Mouse (Mus musculus): ENCODE measurements around the gene Gm45785. TPM values are rescaled to one million over a fixed set of nuclear protein-coding genes. Genes with fewer than 3 reads are reported as not detected.

Gm45785 gene
- polyA plus RNA-seq, 1 experiment from 2014 or later: not detected

DNA sequence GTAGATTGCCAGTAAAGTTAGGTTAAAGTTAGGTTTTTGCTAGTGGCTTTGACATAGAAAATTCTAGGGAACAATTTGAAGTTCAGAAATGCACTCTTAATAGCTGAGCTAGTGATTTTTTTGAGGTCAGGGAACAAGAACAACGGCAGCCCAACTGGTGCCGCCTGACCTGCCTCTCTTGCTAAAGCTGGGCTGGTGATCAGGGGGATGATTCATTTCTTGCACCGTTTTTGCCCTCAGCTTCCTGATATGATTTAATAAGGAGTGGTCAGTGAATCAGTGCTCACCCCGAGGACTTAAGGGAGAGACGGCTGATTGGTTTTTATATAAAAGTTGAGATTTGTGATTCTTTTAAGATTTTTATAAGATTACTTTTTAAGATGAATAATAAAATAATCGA is 24.7 kb downstream of the Gm45785 start:
- no peaks in the 10 kb centered on the region for H3K79me2 ChIP-seq (ENCODE audit: inconsistent target)
- WGBS (ENCODE audit: missing documents): 24% methylated on average over 6 of the region's 6 CpGs
- H3K27ac ChIP-seq: peak overlapping the region; percentile 82
- H3K36me3 ChIP-seq (ENCODE audit: inconsistent target): no peaks in the 10 kb centered on the region
- H3K4me3 ChIP-seq (ENCODE audit: inconsistent target): no peak overlapping the region

DNA sequence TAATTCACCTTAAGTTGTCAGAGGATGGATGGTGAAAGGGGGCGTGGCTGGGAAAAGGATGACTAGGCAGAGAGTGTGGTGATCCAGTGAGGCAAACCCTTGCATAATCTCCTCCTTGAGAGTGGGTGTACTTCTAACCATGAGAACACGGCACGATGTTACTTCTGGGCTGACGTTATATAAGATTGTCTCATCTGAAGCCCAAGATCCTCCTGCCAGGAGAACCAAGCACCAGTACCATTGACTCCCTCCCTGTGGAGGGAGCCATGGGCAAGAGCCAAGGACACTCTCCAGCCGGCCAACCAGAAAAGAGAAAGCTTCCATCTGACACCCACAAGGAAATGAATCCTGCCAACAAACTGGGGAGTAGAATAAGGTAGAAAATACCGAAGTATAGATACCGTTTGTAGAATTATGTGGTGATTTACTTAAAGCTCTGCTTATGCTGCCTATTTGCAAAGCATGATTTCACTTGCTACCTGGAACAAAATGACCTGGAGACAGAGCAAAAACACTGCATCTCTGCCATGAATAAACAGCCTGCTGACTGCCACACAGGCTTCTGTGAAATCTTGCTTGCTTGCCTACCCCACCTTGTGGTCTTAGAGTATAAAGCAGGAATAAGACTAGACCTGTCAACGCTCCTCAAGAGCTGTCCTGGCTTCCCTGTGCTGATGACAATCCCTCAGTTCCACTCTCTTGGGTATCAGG is 27.8 kb downstream of the Gm45785 start:
- 6% methylated on average over 8 of the region's 8 CpGs for WGBS (ENCODE audit: missing documents)
- Histone ChIP-seq H3K4me3 (ENCODE audit: inconsistent target) (no peak overlapping the region), H3K36me3 (ENCODE audit: inconsistent target) (no peaks in the 10 kb centered on the region), H3K27ac (no peak overlapping the region), H3K79me2 (ENCODE audit: inconsistent target) (no peaks in the 10 kb centered on the region)

DNA sequence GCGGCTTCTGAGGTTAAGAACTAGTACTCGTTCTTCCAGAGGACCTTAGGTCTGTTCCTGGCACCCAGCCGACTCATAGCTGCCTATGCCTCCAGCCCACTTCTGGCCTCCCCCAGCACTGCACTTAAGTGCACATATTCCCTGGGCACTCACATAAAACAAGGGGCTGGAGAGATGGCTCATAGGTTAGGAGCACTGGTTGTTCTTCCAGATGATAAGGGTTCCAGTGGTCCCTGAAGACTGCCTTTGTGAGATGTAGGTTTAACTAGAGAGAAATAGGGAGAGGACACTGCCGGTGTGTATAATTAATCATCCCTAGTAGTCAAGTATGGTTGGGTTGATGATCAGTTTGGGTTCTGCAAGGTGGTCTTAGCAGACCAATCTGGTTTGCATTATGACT is 33.4 kb downstream of the Gm45785 start:
- Histone ChIP-seq H3K4me3 (ENCODE audit: inconsistent target) (no peak overlapping the region), H3K27ac (no peak overlapping the region), H3K36me3 (ENCODE audit: inconsistent target) (no peaks in the 10 kb centered on the region), H3K79me2 (ENCODE audit: inconsistent target) (no peaks in the 10 kb centered on the region)
- 88% methylated on average over 4 of the region's 4 CpGs for WGBS (ENCODE audit: missing documents)

GRCm38 (mm10) chr7:140821653-140822329 is 34.3 kb downstream of the Gm45785 start, which contains the start of gene Zfp941:
Gene Zfp941 (minus strand): TSS chr7:140822178.
- no peaks in the 10 kb centered on the region for H3K36me3 ChIP-seq (ENCODE audit: inconsistent target)
- WGBS (ENCODE audit: missing documents): 10% methylated on average over 21 of the region's 21 CpGs
- H3K27ac ChIP-seq: no peak within 1 kb of the TSS
- H3K79me2 ChIP-seq (ENCODE audit: inconsistent target): no peaks in the 10 kb centered on the region
- peak within 1 kb of the TSS; percentile 44 for H3K4me3 ChIP-seq (ENCODE audit: inconsistent target)

DNA sequence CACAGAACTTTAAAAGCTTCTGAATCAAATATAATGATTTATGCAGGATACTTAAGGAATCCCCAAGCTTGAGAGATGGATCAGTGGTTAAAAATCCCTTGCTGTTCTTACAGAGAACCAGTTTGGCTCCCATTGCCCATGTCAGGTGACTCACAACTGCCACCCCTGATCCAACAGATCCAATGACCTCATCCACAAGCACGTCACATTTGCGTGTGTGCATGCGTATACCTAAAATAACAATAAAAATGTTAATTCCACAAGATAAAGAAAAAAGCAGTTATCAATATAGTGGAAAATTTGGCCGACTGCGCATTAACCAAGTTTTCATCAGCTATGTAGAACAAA is 34.9 kb downstream of the Gm45785 start:
- no peaks in the 10 kb centered on the region for H3K79me2 ChIP-seq (ENCODE audit: inconsistent target)
- H3K4me3 ChIP-seq (ENCODE audit: inconsistent target): peak overlapping the region; percentile 44
- 88% methylated on average over 5 of the region's 5 CpGs for WGBS (ENCODE audit: missing documents)
- H3K36me3 ChIP-seq (ENCODE audit: inconsistent target): no peaks in the 10 kb centered on the region
- no peak overlapping the region for H3K27ac ChIP-seq

DNA sequence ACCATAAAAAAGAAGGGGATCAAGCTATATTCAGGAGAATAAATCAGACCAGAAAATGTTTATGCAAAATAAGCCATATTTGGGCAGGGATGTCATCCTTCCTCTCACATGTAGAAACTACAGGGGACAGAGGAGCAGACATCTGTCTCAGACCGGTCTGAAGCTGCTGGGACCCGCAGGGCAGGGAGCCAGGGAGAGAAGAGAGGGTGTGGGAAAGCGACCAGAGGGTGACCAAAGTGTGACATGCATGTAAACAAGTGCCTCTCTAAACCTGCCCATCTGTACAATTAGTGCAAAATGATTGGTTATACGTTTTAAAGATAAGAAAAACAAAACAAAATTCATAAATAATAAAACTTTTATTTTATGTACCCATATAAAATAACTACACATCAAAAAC is 36.0 kb downstream of the Gm45785 start:
- H3K4me3 ChIP-seq (ENCODE audit: inconsistent target): no peak overlapping the region
- no peak overlapping the region for H3K27ac ChIP-seq
- no peaks in the 10 kb centered on the region for H3K79me2 ChIP-seq (ENCODE audit: inconsistent target)
- no peaks in the 10 kb centered on the region for H3K36me3 ChIP-seq (ENCODE audit: inconsistent target)
- WGBS (ENCODE audit: missing documents): 83% methylated on average over 4 of the region's 4 CpGs

DNA sequence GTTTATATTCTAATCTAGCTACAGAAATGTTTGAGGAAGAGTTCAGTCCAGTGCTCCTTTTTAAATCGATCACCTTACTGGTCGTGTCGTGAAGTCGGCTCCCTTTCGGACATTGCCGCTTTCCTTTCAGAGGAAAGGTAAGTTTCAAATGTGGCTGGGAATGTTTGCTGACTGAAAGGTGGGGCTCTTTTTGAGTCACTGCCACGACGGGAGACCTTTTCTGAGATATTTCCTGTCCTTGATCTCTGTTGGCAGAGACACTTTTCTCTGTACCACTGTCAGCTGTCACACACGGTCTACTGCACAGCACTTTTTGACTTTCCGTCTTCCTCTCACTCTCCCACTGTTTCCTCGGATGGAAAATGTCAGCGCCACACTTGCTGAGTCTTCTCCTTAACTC is 43.3 kb downstream of the Gm45785 start:
- WGBS (ENCODE audit: missing documents): 90% methylated on average over 12 of the region's 12 CpGs
- no peak overlapping the region for H3K4me3 ChIP-seq (ENCODE audit: inconsistent target)
- H3K36me3 ChIP-seq (ENCODE audit: inconsistent target): no peaks in the 10 kb centered on the region

GRCm38 (mm10) chr7:140811714-140812113 is 44.4 kb downstream of the Gm45785 start:
- no peaks in the 10 kb centered on the region for H3K36me3 ChIP-seq (ENCODE audit: inconsistent target)
- H3K4me3 ChIP-seq (ENCODE audit: inconsistent target): no peak overlapping the region
- WGBS (ENCODE audit: missing documents): 90% methylated on average over 13 of the region's 13 CpGs
- no peak overlapping the region for H3K27ac ChIP-seq
- H3K79me2 ChIP-seq (ENCODE audit: inconsistent target): no peaks in the 10 kb centered on the region

More for the DNA sequence above, 43.3 kb downstream of the Gm45785 start:
- Histone ChIP-seq H3K79me2 (ENCODE audit: inconsistent target) (no peaks in the 10 kb centered on the region), H3K27ac (no peak overlapping the region)

- H3K4me3 ChIP-seq (ENCODE audit: inconsistent target): no peak overlapping the region
- WGBS (ENCODE audit: missing documents): 98% methylated on average over 6 of the region's 6 CpGs
- H3K79me2 ChIP-seq (ENCODE audit: inconsistent target): no peaks in the 10 kb centered on the region
- no peak overlapping the region for H3K27ac ChIP-seq
- no peaks in the 10 kb centered on the region for H3K36me3 ChIP-seq (ENCODE audit: inconsistent target)
These were observed 45.6 kb downstream of the Gm45785 start for GRCm38 (mm10) chr7:140810496-140810895.

GRCm38 (mm10) chr7:140805704-140806103 is 50.4 kb downstream of the Gm45785 start:
- WGBS (ENCODE audit: missing documents): 7% methylated on average over 1 of the region's 1 CpGs
- Histone ChIP-seq H3K27ac (no peak overlapping the region), H3K36me3 (ENCODE audit: inconsistent target) (no peaks in the 10 kb centered on the region), H3K4me3 (ENCODE audit: inconsistent target) (no peak overlapping the region), H3K79me2 (ENCODE audit: inconsistent target) (no peaks in the 10 kb centered on the region)

GRCm38 (mm10) chr7:140802629-140803028 is 53.5 kb downstream of the Gm45785 start:
- Histone ChIP-seq H3K4me3 (ENCODE audit: inconsistent target) (no peak overlapping the region), H3K79me2 (ENCODE audit: inconsistent target) (no peaks in the 10 kb centered on the region), H3K36me3 (ENCODE audit: inconsistent target) (no peaks in the 10 kb centered on the region), H3K27ac (no peak overlapping the region)
- 85% methylated on average over 6 of the region's 6 CpGs for WGBS (ENCODE audit: missing documents)

GRCm38 (mm10) chr7:140798212-140798611 is 57.9 kb downstream of the Gm45785 start:
- 92% methylated on average over 2 of the region's 2 CpGs for WGBS (ENCODE audit: missing documents)
- no peaks in the 10 kb centered on the region for H3K79me2 ChIP-seq (ENCODE audit: inconsistent target)
- no peaks in the 10 kb centered on the region for H3K36me3 ChIP-seq (ENCODE audit: inconsistent target)
- H3K27ac ChIP-seq: no peak overlapping the region
- H3K4me3 ChIP-seq (ENCODE audit: inconsistent target): no peak overlapping the region

DNA sequence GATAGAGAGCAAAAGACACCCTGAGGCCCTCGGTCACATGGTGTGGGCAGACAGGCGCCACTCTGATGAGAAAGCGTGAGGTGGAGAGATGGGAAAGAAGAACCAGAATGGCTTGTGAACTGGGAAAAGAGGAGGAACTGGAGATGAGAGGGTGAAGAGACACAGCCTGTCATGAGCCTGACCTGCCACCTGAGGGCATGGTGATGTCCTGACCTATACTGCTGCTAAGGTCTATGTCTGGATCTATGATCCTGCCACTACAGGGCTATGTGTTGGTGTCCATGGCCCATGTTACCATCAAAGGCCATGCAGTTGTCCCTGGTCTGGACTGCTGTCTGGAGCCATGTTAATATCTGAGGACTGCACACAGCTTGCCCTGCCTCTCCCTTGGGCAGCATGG is 58.5 kb downstream of the Gm45785 start:
- Histone ChIP-seq H3K79me2 (ENCODE audit: inconsistent target) (no peaks in the 10 kb centered on the region), H3K27ac (no peak overlapping the region), H3K4me3 (ENCODE audit: inconsistent target) (no peak overlapping the region), H3K36me3 (ENCODE audit: inconsistent target) (no peaks in the 10 kb centered on the region)
- 100% methylated on average over 3 of the region's 3 CpGs for whole genome bisulfite sequencing (ENCODE audit: missing documents)

DNA sequence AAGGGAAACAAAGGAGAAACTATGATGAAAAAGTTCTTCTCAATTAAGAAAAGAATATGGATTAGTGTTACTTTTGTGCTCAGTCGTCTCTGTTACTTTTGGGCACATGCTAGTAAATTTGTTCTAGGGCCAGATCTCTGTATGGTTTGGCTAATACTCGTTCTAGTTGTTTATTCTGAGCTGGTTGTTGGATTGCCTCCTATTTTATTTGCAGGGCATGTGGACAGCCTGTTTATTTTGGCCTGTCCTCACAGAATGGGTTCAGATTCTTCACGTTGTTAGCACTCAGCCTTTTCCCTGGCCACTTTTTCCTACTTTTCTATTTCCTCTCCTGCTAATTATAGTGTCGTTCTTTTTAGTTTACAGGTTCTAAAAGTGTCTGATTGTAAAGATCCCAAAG is 62.6 kb downstream of the Gm45785 start:
- no peaks in the 10 kb centered on the region for H3K79me2 ChIP-seq (ENCODE audit: inconsistent target)
- H3K27ac ChIP-seq: no peak overlapping the region
- H3K4me3 ChIP-seq (ENCODE audit: inconsistent target): no peak overlapping the region
- H3K36me3 ChIP-seq (ENCODE audit: inconsistent target): no peaks in the 10 kb centered on the region
- 70% methylated on average over 4 of the region's 4 CpGs for WGBS (ENCODE audit: missing documents)

DNA sequence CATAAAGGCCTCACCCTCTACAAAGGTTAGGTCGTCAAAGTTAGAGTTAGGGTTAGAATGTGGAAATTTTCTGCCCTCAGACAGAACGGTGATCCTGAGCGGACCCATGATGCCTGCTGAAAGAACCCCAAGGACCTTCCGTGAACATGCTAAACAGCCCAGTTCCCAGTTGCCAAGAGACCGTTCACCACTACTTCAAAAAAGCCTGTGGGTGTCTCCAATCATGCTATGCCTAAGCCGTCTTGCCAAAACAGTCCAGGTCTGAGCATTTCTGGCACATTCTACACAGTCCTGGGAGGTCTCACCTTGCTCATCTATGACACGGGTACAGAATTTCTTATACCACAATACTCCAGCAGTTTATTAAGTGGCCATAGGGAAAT is 68.1 kb downstream of the Gm45785 start:
- no peak overlapping the region for H3K27ac ChIP-seq
- WGBS (ENCODE audit: missing documents): 91% methylated on average over 6 of the region's 7 CpGs
- no peaks in the 10 kb centered on the region for H3K36me3 ChIP-seq (ENCODE audit: inconsistent target)
- no peaks in the 10 kb centered on the region for H3K79me2 ChIP-seq (ENCODE audit: inconsistent target)
- H3K4me3 ChIP-seq (ENCODE audit: inconsistent target): no peak overlapping the region

All from macrophage (primary cell).